In genomic region chr5:119687005-119687855, GRCm38 (mm10) we compare ENCODE assay signal across 11 mouse cellular contexts. TPM values are rescaled to one million over a fixed set of nuclear protein-coding genes. Genes with fewer than 3 reads are reported as not detected.
DNase-seq lines count a peak whose midpoint lies in the region; ATAC-seq and TF ChIP-seq lines count a peak whose summit lies in the region.
"Had no signal": no experiment of that assay in that cellular context is flagged by ENCODE, and none has a peak within 500 bp of the region (broad histone marks: within the 10 kb centered on the region; RNA-seq: fewer than 3 reads in every experiment).

No protein-coding gene starts in this region.

- H3K36me3 ChIP-seq in hindbrain, embryonic 10.5 days, result no peaks in the 10 kb centered on the region
- H3K36me3 ChIP-seq in hindbrain, embryonic 12.5 days, result no peaks in the 10 kb centered on the region
- H3K36me3 ChIP-seq in E14TG2a.4 (ENCODE audit: insufficient read depth, low read length), result peaks cover 15% of the 10 kb centered on the region
- peaks cover 8% of the 10 kb centered on the region for H3K36me3 ChIP-seq in ES-E14 (ENCODE audit: control insufficient read depth, insufficient read depth, low read length, poor library complexity, severe bottlenecking)
- no peaks in the 10 kb centered on the region; the same call in 1 of the 2 replicates for H3K36me3 ChIP-seq in limb, embryonic 13.5 days

- 0 out of 2 replicates have a peak overlapping the region, but pooled peaks have one; percentile 4 for H3K4me3 ChIP-seq in hindbrain, embryonic 10.5 days
- no peak overlapping the region for H3K4me3 ChIP-seq in hindbrain, embryonic 12.5 days
- peak overlapping the region; percentile 55 for H3K4me3 ChIP-seq in E14TG2a.4 (replicated peaks; ENCODE audit: low read length)
- peak overlapping the region in 1 of 2 experiments; percentile 30; a peak in 2 of 4 replicates for H3K4me3 ChIP-seq in ES-E14 (ENCODE audit: insufficient read depth in 1 of 2, low read depth in 1 of 2, low read length in 2 of 2, poor library complexity in 1 of 2, severe bottlenecking in 1 of 2)
- peak overlapping the region; percentile 14; the same call in 1 of the 2 replicates for H3K4me3 ChIP-seq in limb, embryonic 13.5 days

- peak; percentile 35 for DNase-seq in hindbrain, embryonic 10.5 days (ENCODE audit: low spot score)
- DNase-seq in ES-E14 (ENCODE audit: low read depth, low spot score), result no peak
- DNase-seq in frontal cortex, postnatal 25 days (ENCODE audit: low spot score in 2 of 2), result no peak
- no peak for DNase-seq in thymus, postnatal 10 days (ENCODE audit: low spot score in 2 of 2)
- DNase-seq: cerebellum, adult 18-20 months had no signal

- H3K27me3 ChIP-seq in hindbrain, embryonic 10.5 days (ENCODE audit: insufficient read depth, poor library complexity, severe bottlenecking), result peaks cover 100% of the 10 kb centered on the region
- peaks cover 96% of the 10 kb centered on the region for H3K27me3 ChIP-seq in hindbrain, embryonic 12.5 days
- peaks cover 71% of the 10 kb centered on the region for H3K27me3 ChIP-seq in E14TG2a.4 (ENCODE audit: insufficient read depth, low read length)
- peaks cover 91% of the 10 kb centered on the region for H3K27me3 ChIP-seq in limb, embryonic 13.5 days

- H3K9me3 ChIP-seq in hindbrain, embryonic 10.5 days, result no peaks in the 10 kb centered on the region
- H3K9me3 ChIP-seq in hindbrain, embryonic 12.5 days (replicated peaks), result no peaks in the 10 kb centered on the region
- H3K9me3 ChIP-seq in E14TG2a.4 (ENCODE audit: low read length), result no peaks in the 10 kb centered on the region
- H3K9me3 ChIP-seq in ES-E14 (ENCODE audit: control insufficient read depth, insufficient read depth, low read depth, low read length), result no peaks in the 10 kb centered on the region
- no peaks in the 10 kb centered on the region for H3K9me3 ChIP-seq in limb, embryonic 13.5 days

- no peak overlapping the region for H3K4me2 ChIP-seq in hindbrain, embryonic 12.5 days (replicated peaks)
- H3K4me2 ChIP-seq in limb, embryonic 13.5 days (replicated peaks), result peak overlapping the region; percentile 60

- H3K9ac ChIP-seq in hindbrain, embryonic 12.5 days, result no peak overlapping the region
- H3K9ac ChIP-seq in ES-E14 (ENCODE audit: insufficient read depth, low read depth, low read length, poor library complexity, severe bottlenecking), result peak overlapping the region; percentile 46; the same call in 1 of the 2 replicates
- peak overlapping the region; percentile 27; the same call in 1 of the 2 replicates for H3K9ac ChIP-seq in limb, embryonic 13.5 days

- 0 out of 2 replicates have a peak overlapping the region, but pooled peaks have one; percentile 35 for H3K27ac ChIP-seq in hindbrain, embryonic 10.5 days
- no peak overlapping the region for H3K27ac ChIP-seq in hindbrain, embryonic 12.5 days
- H3K27ac ChIP-seq in ES-E14 (ENCODE audit: insufficient read depth, low read depth, low read length, poor library complexity, severe bottlenecking), result peak overlapping the region; percentile 24; the same call in 1 of the 2 replicates
- H3K27ac ChIP-seq in limb, embryonic 13.5 days, result no peak overlapping the region

- in situ Hi-C loops in ES-E14 (cut with MboI; ENCODE audit: low sequenced_read_pairs in 2 of 2, unreplicated experiment in 2 of 2), result loop anchor here in 1 of 2 experiments (25.0 kb wide), 2 partner anchors 400 to 900 kb away; no protein-coding TSS in a partner anchor

- 3% methylated on average over 36 of the region's 36 CpGs for WGBS in hindbrain, embryonic 10.5 days
- WGBS in hindbrain, embryonic 12.5 days, result 2% methylated on average over 36 of the region's 36 CpGs
- 2% methylated on average over 36 of the region's 36 CpGs for WGBS in limb, embryonic 13.5 days

- peaks cover 22% of the 10 kb centered on the region for H3K4me1 ChIP-seq in hindbrain, embryonic 10.5 days (replicated peaks)
- 0 out of 2 replicates have a peak, but pooled peaks cover 2% of the 10 kb centered on the region for H3K4me1 ChIP-seq in hindbrain, embryonic 12.5 days
- peaks cover 91% of the 10 kb centered on the region for H3K4me1 ChIP-seq in E14TG2a.4 (replicated peaks; ENCODE audit: low read depth, low read length)
- H3K4me1 ChIP-seq in ES-E14 (ENCODE audit: control insufficient read depth in 2 of 2, insufficient read depth in 2 of 2, low read length in 2 of 2, poor library complexity in 1 of 2), result peaks cover 0 to 12% of the 10 kb centered on the region in 2 experiments; a peak in 2 of 4 replicates
- peaks cover 55% of the 10 kb centered on the region for H3K4me1 ChIP-seq in limb, embryonic 13.5 days

- no peak for TF ChIP-seq CTCF in E14TG2a.4 (conservative IDR thresholded peaks at IDR 0.05; ENCODE audit: low read length)

- ATAC-seq in hindbrain, embryonic 12.5 days (ENCODE audit: low FRiP score), result no peak
- ATAC-seq in limb, embryonic 13.5 days (ENCODE audit: low FRiP score, low read depth), result 0 out of 2 replicates have a peak, but pooled peaks have one; percentile 8
- ATAC-seq: forebrain, embryonic 16.5 days; hindbrain, embryonic 16.5 days had no signal

TF ChIP-seq in ES-E14, 5 proteins besides CTCF, POLR2A, EP300 and RAD21:
- no peak for TF ChIP-seq MAFK (IDR thresholded peaks at IDR 0.05; ENCODE audit: insufficient read depth, low read depth, low read length)
- TF ChIP-seq ZNF384 (IDR thresholded peaks at IDR 0.05; ENCODE audit: low read depth, low read length), result no peak
- TF ChIP-seq CHD2 (IDR thresholded peaks at IDR 0.05; ENCODE audit: low read depth, low read length), result no peak
- TF ChIP-seq HCFC1 (IDR thresholded peaks at IDR 0.05; ENCODE audit: borderline replicate concordance, insufficient read depth, low read length), result no peak
- no peak for TF ChIP-seq ZC3H11A (IDR thresholded peaks at IDR 0.05; ENCODE audit: borderline replicate concordance, low read depth, low read length)

RNA-seq across cellular contexts. Expression of gene Tbx3, which starts 16.8 kb away (rescaled TPM):
- 5.8 and 13.0 TPM in 2 replicates for polyA plus RNA-seq in hindbrain, embryonic 10.5 days (2016; fragmentation: Nextera tagmentation; extraction: Ambion mirVana)
- 8.9 and 10.3 TPM in 2 replicates for polyA plus RNA-seq in hindbrain, embryonic 12.5 days (2016; fragmentation: Nextera tagmentation; extraction: Ambion mirVana)
- total RNA-seq in ES-E14 (2012; rRNA removed), result 30.5 and 47.9 TPM in 2 replicates
- polyA plus RNA-seq in limb, embryonic 13.5 days (2015; fragmentation: Nextera tagmentation; extraction: Ambion mirVana), result 29.9 and 43.9 TPM in 2 replicates
- total RNA-seq: neutrophil, adult 5-6 weeks had no signal

Comparison
In these comparisons a context has a peak if more than half of its experiments do, and no peak if none do; other contexts are left out.
1. H3K27ac ChIP-seq: peak in hindbrain, embryonic 10.5 days (single experiment) and ES-E14 (single experiment); none in hindbrain, embryonic 12.5 days (single experiment) and limb, embryonic 13.5 days (single experiment).